Mouse (Mus musculus) forebrain, embryonic 16.5 days (tissue): ENCODE measurements around the gene Elavl4. TPM values are rescaled to one million over a fixed set of nuclear protein-coding genes. Genes with fewer than 3 reads are reported as not detected.

Source experiments
- ATAC-seq: fragments of 200-750 bp; cut with Nextera tagmentation; 2 replicates; pipeline ENCODE4 v1.8.0; 2017; ENCODE audit warnings: mild to moderate bottlenecking, moderate library complexity
- H3K27ac ChIP-seq: fragments of 300-500 bp; sonication (generic); 2 replicates; pipeline ENCODE4 v1.5.1; 2014; ENCODE audit warnings: low read length, control low read depth
- H3K27me3 ChIP-seq: fragments of 300-500 bp; sonication (generic); replicated peaks from 2 replicates; pipeline ENCODE4 v1.6.1; 2014; ENCODE audit warnings: low read length; ENCODE audit not compliant: control insufficient read depth, insufficient read depth
- H3K36me3 ChIP-seq: fragments of 300-500 bp; sonication (generic); 2 replicates; pipeline ENCODE4 v1.6.1; 2014; ENCODE audit not compliant: control insufficient read depth, insufficient read depth
- H3K4me1 ChIP-seq: fragments of 300-500 bp; sonication (generic); replicated peaks from 2 replicates; pipeline ENCODE4 v1.6.1; 2014; ENCODE audit warnings: low read length; ENCODE audit not compliant: control insufficient read depth, insufficient read depth
- H3K4me2 ChIP-seq: fragments of 300-500 bp; sonication (generic); 2 replicates; pipeline ENCODE4 v1.6.1; 2014; ENCODE audit warnings: mild to moderate bottlenecking, low read length, control low read depth
- H3K4me3 ChIP-seq: fragments of 300-500 bp; sonication (generic); replicated peaks from 2 replicates; pipeline ENCODE4 v1.5.1; 2014; ENCODE audit warnings: mild to moderate bottlenecking, low read length, control low read depth
- H3K9ac ChIP-seq: fragments of 300-500 bp; sonication (generic); replicated peaks from 2 replicates; pipeline ENCODE4 v1.6.1; 2014; ENCODE audit warnings: low read depth, low read length, control low read depth
- H3K9me3 ChIP-seq: fragments of 300-500 bp; sonication (generic); 2 replicates; pipeline ENCODE4 v1.6.1; 2016; ENCODE audit warnings: low read length; ENCODE audit not compliant: control insufficient read depth
- WGBS: fragments of 180-500 bp; shearing (Covaris S2); extraction: QIAGEN DNeasy Blood & Tissue Kit; methylation state at CpG from one replicate; pipeline ENCODE4 v1.1.7; 2014; 5-methylcytosine and 5-hydroxymethylcytosine counted together
- polyA plus RNA-seq: library from polyadenylated mRNA; unstranded; fragments of >200 nt; fragmentation: Nextera tagmentation; extraction: Ambion mirVana; gene quantifications from 2 replicates; pipeline ENCODE4 v1.2.1, GENCODE M21; 2015

Gene Elavl4
- polyA plus RNA-seq, 1 experiment from 2014 or later: 254 TPM

GRCm38 (mm10) chr4:110306559-110306958 lies 45.1 kb downstream of the Elavl4 start:
- Histone ChIP-seq H3K4me1 (no peaks in the 10 kb centered on the region; the same call in 1 of the 2 replicates), H3K4me3 (no peak overlapping the region), H3K27me3 (no peaks in the 10 kb centered on the region), H3K4me2 (no peak overlapping the region), H3K9me3 (no peaks in the 10 kb centered on the region), H3K27ac (no peak overlapping the region), H3K36me3 (no peaks in the 10 kb centered on the region), H3K9ac (no peak overlapping the region)
- WGBS: 78% methylated on average over 11 of the region's 11 CpGs
- ATAC-seq: no peak

GRCm38 (mm10) chr4:110295793-110296192 lies 55.9 kb downstream of the Elavl4 start:
- Histone ChIP-seq H3K4me2 (no peak overlapping the region), H3K4me1 (peaks cover 5% of the 10 kb centered on the region), H3K9ac (no peak overlapping the region), H3K27me3 (no peaks in the 10 kb centered on the region), H3K27ac (no peak overlapping the region), H3K9me3 (no peaks in the 10 kb centered on the region), H3K4me3 (no peak overlapping the region), H3K36me3 (no peaks in the 10 kb centered on the region)
- ATAC-seq: no peak
- 95% methylated on average over 3 of the region's 3 CpGs for WGBS

- Histone ChIP-seq H3K4me1 (peaks cover 17% of the 10 kb centered on the region), H3K9me3 (no peaks in the 10 kb centered on the region), H3K4me2 (no peak overlapping the region), H3K4me3 (no peak overlapping the region), H3K27me3 (no peaks in the 10 kb centered on the region), H3K9ac (no peak overlapping the region), H3K27ac (no peak overlapping the region), H3K36me3 (no peaks in the 10 kb centered on the region)
- ATAC-seq: no peak
- WGBS: 85% methylated on average over 5 of the region's 5 CpGs
Observed at GRCm38 (mm10) chr4:110293238-110293637, 58.5 kb downstream of the Elavl4 start.

- Histone ChIP-seq H3K4me2 (peak overlapping the region; percentile 21; the same call in 1 of the 2 replicates), H3K9me3 (no peaks in the 10 kb centered on the region), H3K4me3 (no peak overlapping the region), H3K36me3 (no peaks in the 10 kb centered on the region), H3K27ac (peak overlapping the region; percentile 14; the same call in 1 of the 2 replicates), H3K4me1 (peaks cover 20% of the 10 kb centered on the region), H3K27me3 (no peaks in the 10 kb centered on the region), H3K9ac (no peak overlapping the region)
- peak; percentile 45 for ATAC-seq
- 33% methylated on average over 10 of the region's 10 CpGs for WGBS
Observed at GRCm38 (mm10) chr4:110292471-110292870, 59.2 kb downstream of the Elavl4 start.

GRCm38 (mm10) chr4:110290544-110291095 lies 61.1 kb downstream of the Elavl4 start:
- ATAC-seq: peak; percentile 16; the same call in 1 of the 2 replicates
- Histone ChIP-seq H3K4me1 (peaks cover 20% of the 10 kb centered on the region), H3K27me3 (no peaks in the 10 kb centered on the region), H3K4me3 (peak overlapping the region; percentile 37), H3K9ac (no peak overlapping the region), H3K27ac (peak overlapping the region; percentile 48), H3K36me3 (no peaks in the 10 kb centered on the region), H3K9me3 (no peaks in the 10 kb centered on the region), H3K4me2 (peak overlapping the region; percentile 56)
- WGBS: 41% methylated on average over 7 of the region's 7 CpGs

- no peaks in the 10 kb centered on the region for H3K27me3 ChIP-seq
- ATAC-seq: peak; percentile 57
- H3K9me3 ChIP-seq: no peaks in the 10 kb centered on the region
- H3K9ac ChIP-seq: peak overlapping the region; percentile 36
- no peaks in the 10 kb centered on the region for H3K36me3 ChIP-seq
- WGBS: 5% methylated on average over 12 of the region's 12 CpGs
- H3K4me1 ChIP-seq: peaks cover 20% of the 10 kb centered on the region
- peak overlapping the region; percentile 37 for H3K4me3 ChIP-seq
- H3K27ac ChIP-seq: peak overlapping the region; percentile 48
- peak overlapping the region; percentile 56 for H3K4me2 ChIP-seq
Observed at GRCm38 (mm10) chr4:110290056-110290455, 61.7 kb downstream of the Elavl4 start.

- Histone ChIP-seq H3K27me3 (no peaks in the 10 kb centered on the region), H3K27ac (peak overlapping the region; percentile 96), H3K36me3 (no peaks in the 10 kb centered on the region), H3K4me1 (peaks cover 20% of the 10 kb centered on the region), H3K4me2 (peak overlapping the region; percentile 53), H3K9ac (peak overlapping the region; percentile 78), H3K4me3 (peak overlapping the region; percentile 50), H3K9me3 (no peaks in the 10 kb centered on the region)
- ATAC-seq: peak; percentile 71
- WGBS: 6% methylated on average over 11 of the region's 11 CpGs
Observed at GRCm38 (mm10) chr4:110287412-110288067, 64.2 kb downstream of the Elavl4 start.

GRCm38 (mm10) chr4:110286841-110287240 lies 64.9 kb downstream of the Elavl4 start:
- H3K36me3 ChIP-seq: no peaks in the 10 kb centered on the region
- 9% methylated on average over 7 of the region's 7 CpGs for WGBS
- peak overlapping the region; percentile 53 for H3K4me2 ChIP-seq
- H3K4me3 ChIP-seq: peak overlapping the region; percentile 50
- H3K4me1 ChIP-seq: peaks cover 19% of the 10 kb centered on the region
- H3K27me3 ChIP-seq: no peaks in the 10 kb centered on the region
- peak overlapping the region; percentile 96 for H3K27ac ChIP-seq
- peak overlapping the region; percentile 78 for H3K9ac ChIP-seq
- no peaks in the 10 kb centered on the region for H3K9me3 ChIP-seq
- peak; percentile 16; the same call in 1 of the 2 replicates for ATAC-seq

- H3K9ac ChIP-seq: peak overlapping the region; percentile 78
- 4% methylated on average over 9 of the region's 9 CpGs for WGBS
- no peaks in the 10 kb centered on the region for H3K27me3 ChIP-seq
- H3K27ac ChIP-seq: peak overlapping the region; percentile 96
- no peaks in the 10 kb centered on the region for H3K36me3 ChIP-seq
- no peaks in the 10 kb centered on the region for H3K9me3 ChIP-seq
- peaks cover 23% of the 10 kb centered on the region for H3K4me1 ChIP-seq
- peak overlapping the region; percentile 50 for H3K4me3 ChIP-seq
- peak; percentile 41 for ATAC-seq
- peak overlapping the region; percentile 53 for H3K4me2 ChIP-seq
Observed at GRCm38 (mm10) chr4:110286371-110286781, 65.3 kb downstream of the Elavl4 start.
